Mouse (Mus musculus) kidney, embryonic 14.5 days (tissue): ENCODE data around the gene Rgp1. TPM values are rescaled to one million over a fixed set of nuclear protein-coding genes. Genes with fewer than 3 reads are reported as not detected.
"Not testable (repeated sequence)": the region's sequence is repeated elsewhere in the genome, so short reads cannot be mapped to it uniquely, and the experiment has no call there.

Experiments used
- ATAC-seq: fragments of 200-750 bp; cut with Nextera tagmentation; 2 replicates; pipeline ENCODE4 v1.8.0; 2017; ENCODE audit warnings: moderate number of reproducible peaks, mild to moderate bottlenecking, moderate TSS enrichment, moderate library complexity; ENCODE audit not compliant: low FRiP score, low TSS enrichment
- H3K27ac ChIP-seq: fragments of 300-500 bp; sonication (generic); 2 replicates; pipeline ENCODE4 v1.5.1; 2014; ENCODE audit warnings: low read depth, mild to moderate bottlenecking, low read length, moderate library complexity, mixed read lengths
- H3K27me3 ChIP-seq: fragments of 300-500 bp; sonication (generic); 2 replicates; pipeline ENCODE4 v1.6.1; 2014; ENCODE audit warnings: mild to moderate bottlenecking, low read length; ENCODE audit not compliant: control insufficient read depth, insufficient read depth
- H3K36me3 ChIP-seq: fragments of 300-500 bp; sonication (generic); 2 replicates; pipeline ENCODE4 v1.6.1; 2014; ENCODE audit warnings: low read length, mixed read lengths; ENCODE audit not compliant: control insufficient read depth, insufficient read depth
- H3K4me1 ChIP-seq: fragments of 300-500 bp; sonication (generic); 2 replicates; pipeline ENCODE4 v1.6.1; 2014; ENCODE audit warnings: low read length, mixed read lengths; ENCODE audit not compliant: control insufficient read depth, insufficient read depth
- H3K4me2 ChIP-seq: fragments of 300-500 bp; sonication (generic); replicated peaks from 2 replicates; pipeline ENCODE4 v1.6.1; 2014; ENCODE audit warnings: low read depth, mild to moderate bottlenecking, low read length
- H3K4me3 ChIP-seq: fragments of 300-500 bp; sonication (generic); 2 replicates; pipeline ENCODE4 v1.5.1; 2014; ENCODE audit warnings: mild to moderate bottlenecking, low read length
- H3K9ac ChIP-seq: fragments of 300-500 bp; sonication (generic); 2 replicates; pipeline ENCODE4 v1.6.1; 2014; ENCODE audit warnings: low read depth, mild to moderate bottlenecking, low read length, moderate library complexity
- H3K9me3 ChIP-seq: fragments of 300-500 bp; sonication (generic); 2 replicates; pipeline ENCODE4 v1.6.1; 2016; ENCODE audit warnings: low read length; ENCODE audit not compliant: control insufficient read depth
- WGBS: fragments of 180-500 bp; shearing (Covaris S2); extraction: QIAGEN DNeasy Blood & Tissue Kit; methylation state at CpG from one replicate; pipeline ENCODE4 v1.1.7; 2014; 5-methylcytosine and 5-hydroxymethylcytosine counted together
- polyA plus RNA-seq: library from polyadenylated mRNA; unstranded; fragments of >200 nt; fragmentation: Nextera tagmentation; extraction: Ambion mirVana; gene quantifications from 2 replicates; pipeline ENCODE4 v1.2.1, GENCODE M21; 2014

The Rgp1 gene
- polyA plus RNA-seq, 1 experiment from 2014 or later, result 34.4 TPM

DNA sequence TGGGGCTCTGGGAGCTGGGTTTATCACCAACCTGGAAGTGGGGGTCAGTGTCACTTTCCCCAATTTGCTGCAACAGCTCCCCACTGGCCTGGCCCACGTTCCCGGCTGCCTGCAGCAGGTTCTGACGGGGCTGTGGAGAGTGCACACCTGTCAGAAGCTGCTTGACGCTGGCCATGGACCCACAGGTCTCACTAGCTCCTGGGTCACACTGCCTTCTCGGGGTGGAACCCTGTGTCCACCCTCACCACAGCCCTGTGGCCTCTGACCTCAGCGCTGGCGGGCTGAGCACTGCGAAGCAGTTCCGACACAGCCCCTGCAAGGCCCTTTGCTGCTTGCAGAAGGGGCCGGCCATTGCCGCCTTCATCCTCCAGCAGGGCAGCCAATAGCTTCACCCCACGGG, 29.5 kb upstream of the Rgp1 start:
- no peak overlapping the region for H3K4me3 ChIP-seq
- no peak overlapping the region for H3K4me2 ChIP-seq
- no peak for ATAC-seq
- H3K9ac ChIP-seq, result no peak overlapping the region
- no peak overlapping the region for H3K27ac ChIP-seq
- H3K4me1 ChIP-seq, result no peaks in the 10 kb centered on the region
- peaks cover 4% of the 10 kb centered on the region; the same call in 1 of the 2 replicates for H3K9me3 ChIP-seq
- no peaks in the 10 kb centered on the region for H3K27me3 ChIP-seq
- WGBS, result 93% methylated on average over 12 of the region's 12 CpGs
- peaks cover 100% of the 10 kb centered on the region for H3K36me3 ChIP-seq

DNA sequence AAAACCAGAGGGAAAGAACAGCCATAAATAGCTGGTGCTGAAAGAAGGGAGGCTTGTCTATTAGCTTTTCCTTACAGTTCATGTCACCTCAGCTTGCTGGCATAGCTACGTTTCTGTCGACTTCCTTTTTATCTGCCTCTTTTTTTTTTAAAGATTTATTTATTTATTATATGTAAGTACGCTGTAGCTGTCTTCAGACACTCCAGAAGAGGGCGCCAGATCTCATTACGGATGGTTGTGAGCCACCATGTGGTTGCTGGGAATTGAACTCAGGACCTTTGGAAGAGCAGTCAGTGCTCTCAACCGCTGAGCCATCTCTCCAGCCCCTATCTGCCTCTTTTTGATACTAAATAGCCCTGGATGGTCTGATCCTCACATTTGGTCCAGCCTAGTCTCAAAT, 26.7 kb upstream of the Rgp1 start:
- ATAC-seq, result not testable (repeated sequence)
- 93% methylated on average over 6 of the region's 6 CpGs for WGBS

DNA sequence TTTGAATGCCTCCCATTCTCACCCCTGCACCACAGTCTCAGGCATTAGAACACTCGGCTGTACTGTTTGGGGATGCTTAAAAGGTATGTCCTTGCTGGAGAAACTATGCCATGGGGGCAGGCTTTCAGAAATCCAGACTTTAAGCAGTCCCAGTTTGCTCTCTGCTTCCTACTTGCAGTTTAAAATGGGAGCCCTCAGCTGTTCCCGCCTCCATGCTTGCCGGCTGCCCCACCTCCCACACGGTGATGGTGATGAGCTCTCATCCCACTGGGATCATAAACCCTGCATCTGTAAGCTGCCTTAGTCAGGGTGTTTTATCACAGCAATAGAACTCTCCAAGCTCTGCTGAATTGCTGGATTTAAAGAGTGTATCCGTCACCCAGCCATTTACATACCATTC, 26.1 kb upstream of the Rgp1 start:
- Histone ChIP-seq H3K4me2 (no peak overlapping the region), H3K4me3 (no peak overlapping the region), H3K27me3 (no peaks in the 10 kb centered on the region), H3K9me3 (peaks cover 4% of the 10 kb centered on the region; the same call in 1 of the 2 replicates), H3K27ac (no peak overlapping the region), H3K36me3 (peaks cover 99% of the 10 kb centered on the region), H3K9ac (no peak overlapping the region), H3K4me1 (peaks cover 5% of the 10 kb centered on the region)
- no peak for ATAC-seq
- 60% methylated on average over 5 of the region's 5 CpGs for WGBS

More for the DNA sequence above, 26.7 kb upstream of the Rgp1 start:
- H3K27ac ChIP-seq, H3K4me3 ChIP-seq, H3K4me1 ChIP-seq, H3K9ac ChIP-seq, H3K4me2 ChIP-seq, H3K27me3 ChIP-seq, H3K9me3 ChIP-seq: not testable (repeated sequence)
- H3K36me3 ChIP-seq, result peaks cover 99% of the 10 kb centered on the region

DNA sequence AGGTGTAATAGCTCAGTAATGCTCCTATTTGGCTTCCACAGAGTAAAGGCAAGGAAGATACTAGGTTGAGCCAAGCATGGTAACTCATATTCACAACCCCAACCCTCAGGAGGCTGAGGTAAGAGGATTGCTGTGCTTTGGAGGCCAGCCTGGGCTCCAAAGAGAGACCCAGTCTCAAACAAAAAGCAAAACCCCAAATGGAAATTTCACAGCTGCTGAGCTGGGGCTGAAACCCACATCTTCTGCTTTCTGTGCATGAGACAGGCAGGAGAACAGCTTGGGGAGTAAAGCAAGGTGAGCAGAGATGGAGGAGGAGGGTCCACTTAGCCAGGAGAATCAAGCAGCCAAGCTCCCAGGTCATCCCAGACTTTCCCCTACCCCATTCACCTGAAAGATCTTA, 24.6 kb upstream of the Rgp1 start:
- Histone ChIP-seq H3K27me3 (no peaks in the 10 kb centered on the region), H3K4me1 (peaks cover 19% of the 10 kb centered on the region), H3K4me3 (no peak overlapping the region), H3K9me3 (peaks cover 4% of the 10 kb centered on the region; the same call in 1 of the 2 replicates), H3K27ac (no peak overlapping the region), H3K9ac (no peak overlapping the region), H3K36me3 (peaks cover 86% of the 10 kb centered on the region), H3K4me2 (no peak overlapping the region)
- ATAC-seq, result no peak

DNA sequence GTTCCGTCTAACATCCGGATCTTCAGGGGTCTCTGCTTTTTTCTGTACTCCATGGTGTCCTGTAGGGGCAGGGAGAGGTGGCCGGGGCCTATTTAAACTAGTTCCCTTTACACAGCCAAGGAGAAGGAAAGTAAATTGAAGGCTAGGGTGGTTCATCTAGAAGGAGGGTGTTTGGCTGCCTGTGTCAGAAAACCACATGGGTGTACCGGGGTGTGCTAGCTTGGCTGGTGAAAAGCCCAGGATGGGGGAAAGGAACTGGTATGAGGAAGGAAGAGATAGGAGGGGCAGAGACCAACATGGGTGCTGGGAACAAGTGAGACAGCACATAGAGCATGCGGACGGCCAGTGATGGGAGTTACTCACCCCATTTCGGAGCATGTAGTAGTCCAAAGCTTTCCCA, 22.6 kb upstream of the Rgp1 start:
- no peak overlapping the region for H3K4me3 ChIP-seq
- no peak for ATAC-seq
- WGBS, result 98% methylated on average over 7 of the region's 7 CpGs

DNA sequence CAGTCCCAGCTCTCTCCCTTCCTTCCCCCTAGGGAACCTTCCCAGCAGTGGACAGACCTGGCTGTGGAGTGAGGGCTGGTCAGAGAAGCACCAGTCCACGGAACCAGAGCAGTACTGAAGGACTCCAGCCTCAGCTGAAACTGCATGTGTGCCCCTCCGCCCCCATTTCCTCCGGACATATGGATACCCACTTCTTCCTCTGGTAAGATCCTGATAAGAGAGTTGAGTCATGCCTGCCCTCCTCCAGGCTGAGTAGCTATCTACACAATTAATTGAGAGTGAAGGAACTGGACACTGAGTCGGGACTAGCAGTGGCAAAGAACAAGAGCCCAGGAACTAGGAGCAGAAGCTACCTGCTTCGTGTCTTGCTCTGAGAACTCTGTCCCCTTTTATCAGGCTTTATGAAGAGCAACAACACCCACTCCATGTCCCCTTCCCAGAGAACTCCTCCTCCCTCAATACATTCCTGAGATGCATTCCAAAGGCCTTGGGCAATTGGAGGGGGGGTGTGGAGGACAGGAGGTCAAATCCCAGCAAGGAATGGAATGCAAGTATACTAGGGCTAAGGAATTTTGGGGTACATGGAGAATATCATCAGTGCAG, 20.4 kb upstream of the Rgp1 start:
- WGBS, result 28% methylated on average over 5 of the region's 5 CpGs
- Histone ChIP-seq H3K36me3 (peaks cover 44% of the 10 kb centered on the region), H3K4me2 (peak overlapping the region; percentile 87), H3K27me3 (no peaks in the 10 kb centered on the region), H3K4me3 (peak overlapping the region; percentile 26), H3K9ac (peak overlapping the region; percentile 36), H3K27ac (peak overlapping the region; percentile 95), H3K9me3 (no peaks in the 10 kb centered on the region), H3K4me1 (peaks cover 43% of the 10 kb centered on the region)
- no peak for ATAC-seq

More for the DNA sequence above, 22.6 kb upstream of the Rgp1 start:
- peaks cover 66% of the 10 kb centered on the region for H3K36me3 ChIP-seq
- H3K27ac ChIP-seq, result no peak overlapping the region
- H3K4me1 ChIP-seq, result peaks cover 37% of the 10 kb centered on the region
- no peak overlapping the region for H3K9ac ChIP-seq
- peaks cover 4% of the 10 kb centered on the region; the same call in 1 of the 2 replicates for H3K9me3 ChIP-seq
- H3K27me3 ChIP-seq, result no peaks in the 10 kb centered on the region
- no peak overlapping the region for H3K4me2 ChIP-seq

DNA sequence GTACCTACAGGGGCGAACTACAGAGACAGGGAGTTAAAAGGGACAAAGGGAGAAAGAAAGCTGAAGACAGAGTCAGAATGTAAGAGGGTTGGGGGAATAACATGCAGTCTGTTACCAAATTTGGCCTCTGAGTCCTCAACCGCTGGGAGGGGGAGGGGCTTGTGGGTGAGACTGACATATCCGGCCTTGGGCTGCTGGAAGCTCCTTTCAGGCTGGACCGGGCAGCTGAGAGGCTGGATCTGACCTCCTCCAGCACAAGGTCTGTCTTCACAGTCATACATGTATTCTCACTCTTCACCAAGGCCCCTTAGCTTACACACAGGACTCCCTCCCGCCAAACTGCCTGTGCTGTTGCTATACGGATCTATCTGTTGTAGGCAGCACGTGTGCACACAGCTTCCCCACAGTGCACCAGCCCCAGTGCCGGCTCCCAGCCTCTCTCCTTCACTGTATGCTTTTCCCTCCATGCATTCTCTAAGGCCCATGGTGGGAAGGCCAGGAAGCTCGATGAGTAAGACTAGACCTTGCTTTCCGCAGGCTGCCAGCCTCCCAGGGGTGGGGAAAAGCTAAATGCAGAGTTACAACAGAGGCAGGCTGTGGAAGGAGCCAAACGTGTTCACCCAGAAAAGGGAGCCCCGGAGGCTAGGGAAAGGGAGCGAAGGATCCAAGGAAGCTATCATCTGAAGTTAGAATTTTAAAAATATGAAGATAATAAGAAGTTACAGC, 19.7 kb upstream of the Rgp1 start:
- Histone ChIP-seq H3K27ac (peak overlapping the region; percentile 95), H3K4me2 (peak overlapping the region; percentile 87), H3K4me1 (peaks cover 50% of the 10 kb centered on the region), H3K9ac (peak overlapping the region; percentile 36), H3K4me3 (peak overlapping the region; percentile 26), H3K27me3 (no peaks in the 10 kb centered on the region), H3K36me3 (peaks cover 37% of the 10 kb centered on the region), H3K9me3 (no peaks in the 10 kb centered on the region)
- no peak for ATAC-seq
- WGBS, result 18% methylated on average over 13 of the region's 13 CpGs

DNA sequence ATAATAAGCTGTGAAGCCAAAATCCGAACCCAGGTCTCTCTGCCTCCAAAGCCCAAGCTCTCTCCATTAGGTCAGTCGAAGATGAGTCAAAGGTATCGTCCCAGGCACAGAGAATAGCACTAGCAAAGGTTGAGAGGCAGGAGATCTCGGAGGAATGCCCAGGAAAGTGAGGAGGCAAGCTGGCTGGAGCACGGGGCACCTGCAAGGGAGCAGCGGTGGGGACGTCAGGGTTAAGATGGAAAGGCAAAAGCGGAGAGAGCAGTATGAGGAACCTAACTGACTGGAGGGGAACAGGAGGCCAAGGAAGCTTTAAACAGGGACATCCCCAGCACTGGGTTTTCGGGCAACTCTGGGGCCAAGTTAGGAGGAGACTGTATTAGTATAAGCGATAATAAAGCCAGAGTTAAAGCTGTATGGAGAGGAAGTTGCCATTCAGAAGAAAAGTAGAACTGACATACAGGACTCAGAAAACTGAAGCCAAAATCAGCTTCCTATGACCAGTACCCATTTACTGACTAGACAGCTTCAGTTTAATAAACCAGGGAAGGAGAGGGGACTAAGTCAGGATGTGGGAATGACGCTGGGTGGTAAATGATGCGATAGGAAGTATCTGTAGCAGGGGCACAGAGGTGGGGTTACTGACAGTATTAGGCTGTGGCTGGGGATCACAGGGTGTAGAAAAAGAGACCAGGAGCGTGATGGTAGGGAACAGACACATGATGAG, 18.8 kb upstream of the Rgp1 start:
- Histone ChIP-seq H3K4me2 (peak overlapping the region; percentile 87), H3K4me3 (peak overlapping the region; percentile 92), H3K4me1 (peaks cover 55% of the 10 kb centered on the region), H3K27me3 (no peaks in the 10 kb centered on the region), H3K36me3 (peaks cover 34% of the 10 kb centered on the region), H3K27ac (peak overlapping the region; percentile 95), H3K9me3 (no peaks in the 10 kb centered on the region), H3K9ac (peak overlapping the region; percentile 92)
- 77% methylated on average over 13 of the region's 13 CpGs for WGBS
- no peak for ATAC-seq

DNA sequence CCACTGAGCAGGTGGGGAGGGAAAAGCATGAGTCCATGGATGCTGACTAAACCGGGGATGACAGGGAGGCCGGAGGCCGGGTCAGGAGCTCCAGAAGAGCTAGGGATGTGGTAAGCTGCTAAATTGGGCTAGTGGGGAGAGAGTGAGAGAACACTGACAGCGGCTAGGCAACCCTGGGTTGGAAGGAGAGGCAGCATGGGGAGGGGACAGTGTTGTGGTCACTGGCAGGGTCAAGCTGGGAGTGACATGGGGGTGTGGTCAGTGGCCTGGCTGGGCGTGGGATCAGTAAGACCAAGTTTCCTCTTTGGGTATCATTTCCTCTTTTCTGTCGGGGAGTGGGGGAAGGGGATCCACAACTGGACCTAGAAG, 18.3 kb upstream of the Rgp1 start:
- H3K36me3 ChIP-seq, result peaks cover 34% of the 10 kb centered on the region
- no peak for ATAC-seq
- peak overlapping the region; percentile 95; the same call in 1 of the 2 replicates for H3K27ac ChIP-seq
- H3K9ac ChIP-seq, result peak overlapping the region; percentile 92
- H3K4me2 ChIP-seq, result peak overlapping the region; percentile 87
- WGBS, result 22% methylated on average over 6 of the region's 6 CpGs
- H3K9me3 ChIP-seq, result no peaks in the 10 kb centered on the region
- H3K4me1 ChIP-seq, result peaks cover 55% of the 10 kb centered on the region
- peak overlapping the region; percentile 92 for H3K4me3 ChIP-seq
- no peaks in the 10 kb centered on the region for H3K27me3 ChIP-seq
